Comparison of ENCODE assay signal across 18 mouse cellular contexts in the genomic region with DNA sequence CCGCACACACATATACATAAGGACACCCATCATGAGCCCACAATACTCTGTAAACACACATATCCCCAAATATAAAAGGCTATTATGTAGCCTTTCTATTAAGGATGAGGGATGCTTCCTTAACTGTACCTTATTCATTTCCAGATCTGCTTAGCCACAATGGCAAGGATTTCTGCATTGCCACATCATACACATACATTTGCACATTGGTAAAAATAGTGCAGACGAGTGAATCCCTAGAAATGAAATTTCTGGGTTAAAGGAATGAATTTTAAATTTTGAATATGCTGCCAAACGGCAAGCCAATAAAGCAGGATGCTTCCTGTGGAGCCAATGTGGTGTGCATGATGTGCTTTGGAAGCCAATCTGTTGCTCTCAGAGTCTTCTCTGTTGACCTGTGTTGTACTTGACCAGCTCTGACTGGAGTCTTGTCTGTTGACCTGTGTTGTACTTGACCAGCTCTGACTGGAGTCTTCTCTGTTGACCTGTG.
"Had no signal": no experiment of that assay in that cellular context is flagged by ENCODE, and none has a peak within 500 bp of the region (broad histone marks: within the 10 kb centered on the region; RNA-seq: fewer than 3 reads in every experiment).

No protein-coding gene starts in this region.

- H3K9ac ChIP-seq: lung, embryonic 14.5 days; midbrain, embryonic 12.5 days; neural tube, embryonic 13.5 days; neural tube, embryonic 15.5 days had no signal

- H3K4me2 ChIP-seq: lung, embryonic 14.5 days; midbrain, embryonic 12.5 days; neural tube, embryonic 13.5 days; neural tube, embryonic 15.5 days had no signal

- H3K4me1 ChIP-seq: midbrain, embryonic 10.5 days; midbrain, embryonic 12.5 days; neural tube, embryonic 13.5 days; neural tube, embryonic 15.5 days had no signal

- H3K27me3 ChIP-seq: midbrain, embryonic 12.5 days; neural tube, embryonic 13.5 days; neural tube, embryonic 15.5 days had no signal

- ATAC-seq: midbrain, embryonic 16.5 days had no signal

- H3K9me3 ChIP-seq: midbrain, embryonic 10.5 days; midbrain, embryonic 12.5 days; neural tube, embryonic 15.5 days had no signal

- DNase-seq: lung, embryonic 14.5 days; lung, postnatal 10 days; lung, postnatal 4 days; midbrain, embryonic 14.5 days; retina, postnatal 1 day; right cerebral cortex, adult 18-20 months; right cerebral cortex, postnatal 25 days; right cerebral cortex, postnatal 4 days; spleen, adult 18-20 months; thymus, adult 18-20 months; thymus, postnatal 14 days; thymus, postnatal 36 days had no signal

- H3K4me3 ChIP-seq: midbrain, embryonic 10.5 days; midbrain, embryonic 12.5 days; myocyte; neural tube, embryonic 13.5 days; neural tube, embryonic 15.5 days had no signal

- H3K27ac ChIP-seq: midbrain, embryonic 10.5 days; midbrain, embryonic 12.5 days; neural tube, embryonic 13.5 days; neural tube, embryonic 15.5 days had no signal

- H3K36me3 ChIP-seq: midbrain, embryonic 10.5 days; midbrain, embryonic 12.5 days; neural tube, embryonic 13.5 days; neural tube, embryonic 15.5 days had no signal
